Mouse (Mus musculus) layer of hippocampus, adult 9-10 months (tissue): Measurements from ENCODE around the gene Vkorc1l1.
"Not testable (repeated sequence)": the region's sequence is repeated elsewhere in the genome, so short reads cannot be mapped to it uniquely, and the experiment has no call there.

ENCODE experiments used
- DNase-seq: peaks from one replicate; pipeline ENCODE4 v3.0.0; 2022; ENCODE audit warnings: low spot score

Gene Vkorc1l1

DNA sequence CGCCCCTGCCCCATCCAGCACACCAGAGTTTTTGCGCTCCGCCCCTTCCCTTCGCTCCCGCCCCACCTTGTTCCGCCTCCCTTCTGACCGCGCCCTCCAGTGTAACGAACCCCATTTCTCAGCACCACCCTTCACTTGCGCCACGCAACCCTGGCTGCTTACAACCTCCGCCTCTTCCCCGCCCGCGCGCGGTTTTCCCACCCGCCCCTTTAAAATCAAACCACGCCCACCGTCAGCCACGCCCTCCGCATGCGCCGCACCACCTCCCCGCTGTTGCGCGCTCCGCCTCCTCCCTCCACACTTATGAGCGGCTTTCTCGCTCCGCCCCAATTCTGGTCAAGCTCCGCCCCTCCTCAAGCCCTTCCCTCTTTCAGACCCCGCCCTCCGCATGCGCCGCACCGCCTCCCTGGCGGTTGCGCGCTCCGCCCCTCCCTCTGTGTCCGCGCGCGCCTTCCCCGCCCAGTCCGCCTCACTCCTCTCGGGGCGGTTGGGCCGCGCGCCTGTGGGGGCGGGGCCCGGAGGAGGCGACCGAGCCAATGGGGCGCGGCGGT, at the start of gene Vkorc1l1:
Gene Vkorc1l1 (plus strand): TSS at position 476 of the 551 bp plus-strand sequence.
- DNase-seq: peak; percentile 90

DNA sequence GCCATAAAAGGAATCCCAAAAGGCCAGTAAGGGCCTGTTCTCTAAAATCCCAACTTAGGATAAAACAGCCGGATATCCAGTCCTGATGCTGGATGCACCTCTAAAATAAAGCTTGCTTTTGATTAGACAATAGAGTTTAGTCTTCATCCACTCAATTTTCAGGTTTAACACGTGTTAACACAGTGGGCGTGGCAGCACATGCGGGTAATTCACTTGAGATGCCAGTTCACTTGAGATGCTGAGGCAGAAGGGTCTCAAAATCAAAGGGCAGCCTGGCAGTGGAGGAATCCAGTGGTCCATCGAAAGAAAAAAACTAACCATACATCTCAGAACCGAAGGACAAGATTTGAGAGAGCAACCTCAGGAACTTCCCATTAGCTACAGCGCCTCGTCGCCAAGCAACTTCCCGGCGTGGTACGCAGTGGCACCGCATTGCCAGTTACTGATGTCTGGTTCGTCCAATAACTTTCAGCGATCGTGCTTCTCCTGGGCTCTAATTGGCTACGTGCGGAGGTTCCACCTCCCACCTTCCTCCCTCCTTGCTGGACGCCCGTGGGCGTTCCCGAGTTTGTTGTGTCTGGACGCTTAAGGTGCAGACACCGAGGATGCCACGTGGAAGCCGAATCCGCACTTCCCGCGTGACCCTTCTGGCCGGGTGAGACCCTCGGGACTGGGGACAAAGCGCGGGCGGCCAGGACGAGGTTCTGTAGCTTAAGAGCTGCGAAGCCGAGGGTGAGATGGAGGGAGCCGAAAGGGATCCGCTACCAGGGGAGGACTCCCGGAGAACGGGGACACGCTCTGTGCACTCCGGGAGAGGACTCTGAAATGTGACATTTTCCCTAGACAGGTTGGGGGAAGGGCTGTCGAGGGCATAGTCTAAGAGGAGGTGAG, 46.3 kb upstream of the Vkorc1l1 start, which contains the start of gene Zbed5:
Gene Zbed5 (plus strand): TSS at position 526 of the 891 bp plus-strand sequence.
- DNase-seq: peak; percentile 87

DNA sequence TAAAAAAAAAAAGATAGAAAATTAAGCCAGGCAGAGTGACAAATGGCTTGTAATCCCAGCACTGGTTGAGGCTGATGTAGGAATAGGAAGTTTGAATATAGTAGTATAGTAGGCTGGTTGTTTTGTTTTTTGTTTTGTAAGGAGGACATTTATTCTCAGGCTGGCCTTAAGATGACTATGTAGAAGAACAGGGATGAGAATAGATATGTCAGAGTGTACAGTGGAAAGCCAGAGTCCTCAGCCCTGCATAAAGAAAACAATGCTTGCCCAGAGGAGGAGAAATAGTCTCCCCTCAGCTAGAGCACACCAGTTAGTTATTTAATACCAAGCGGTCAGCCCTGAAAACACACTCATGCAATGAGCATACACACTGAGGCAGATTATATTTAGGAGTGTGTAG, 43.3 kb upstream of the Vkorc1l1 start, which contains the start of gene Phkg1:
Gene Phkg1 (minus strand): TSS at position 101 of the 400 bp plus-strand sequence.
- no peak for DNase-seq

GRCm38 (mm10) chr5:129907775-129908174, 34.0 kb upstream of the Vkorc1l1 start:
- DNase-seq: no peak

DNA sequence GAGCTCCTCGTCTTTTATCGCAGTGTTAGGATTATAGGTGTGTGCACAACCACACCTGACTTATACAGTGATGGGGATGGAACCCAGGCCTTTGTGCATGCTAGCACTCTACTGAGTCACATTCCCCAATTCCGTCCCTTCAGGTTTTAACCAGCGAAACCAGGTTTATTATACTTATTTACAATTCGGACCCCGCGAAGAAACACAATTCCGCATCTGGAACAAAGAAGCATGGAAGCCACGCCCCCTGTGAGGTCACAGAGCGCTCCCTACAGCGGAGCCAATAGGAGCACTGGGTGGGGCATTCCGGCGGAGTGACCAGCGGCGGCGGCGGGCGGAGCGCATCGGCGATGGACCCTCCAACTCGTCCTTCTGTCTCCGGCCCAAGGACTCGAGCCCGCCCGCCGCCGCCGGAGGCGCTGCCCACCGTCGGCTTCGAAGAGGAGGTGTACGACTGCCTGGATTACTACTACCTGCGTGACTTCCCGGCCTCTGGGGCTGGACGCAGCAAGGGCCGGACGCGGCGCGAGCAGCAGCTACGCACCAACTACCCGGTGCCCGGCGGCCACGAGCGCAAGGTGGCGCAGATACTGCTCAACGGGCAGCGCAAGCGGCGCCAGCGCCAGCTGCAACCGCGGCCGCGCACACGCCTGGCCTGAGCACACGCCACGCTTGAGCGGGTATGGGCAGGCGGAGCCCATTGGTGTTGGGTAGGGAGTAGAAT, 33.4 kb upstream of the Vkorc1l1 start, which contains the start of gene Nupr1l:
Gene Nupr1l (plus strand): TSS at position 299 of the 724 bp plus-strand sequence.
- peak; percentile 64 for DNase-seq

DNA sequence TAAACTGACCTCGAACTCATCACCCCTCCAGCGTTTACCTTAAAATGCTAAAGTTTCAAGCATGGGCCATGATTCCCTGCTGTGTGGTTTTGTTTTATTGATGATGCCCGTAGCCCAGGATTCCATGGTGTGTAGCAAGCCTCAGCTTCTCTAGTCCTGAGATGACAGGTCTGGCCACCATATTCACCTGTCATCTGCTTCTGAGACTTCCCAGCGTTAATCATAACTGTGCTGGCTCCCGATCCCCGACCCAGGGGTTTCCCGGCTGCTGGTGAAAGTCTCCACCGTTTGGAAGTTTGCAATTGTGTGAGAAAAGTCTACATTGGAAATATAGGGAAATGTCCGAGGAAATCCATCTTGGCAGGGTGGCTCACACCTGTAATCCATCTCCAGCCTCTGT, 32.6 kb upstream of the Vkorc1l1 start:
- no peak for DNase-seq

GRCm38 (mm10) chr5:129909591-129909990, 32.2 kb upstream of the Vkorc1l1 start:
- DNase-seq: no peak

DNA sequence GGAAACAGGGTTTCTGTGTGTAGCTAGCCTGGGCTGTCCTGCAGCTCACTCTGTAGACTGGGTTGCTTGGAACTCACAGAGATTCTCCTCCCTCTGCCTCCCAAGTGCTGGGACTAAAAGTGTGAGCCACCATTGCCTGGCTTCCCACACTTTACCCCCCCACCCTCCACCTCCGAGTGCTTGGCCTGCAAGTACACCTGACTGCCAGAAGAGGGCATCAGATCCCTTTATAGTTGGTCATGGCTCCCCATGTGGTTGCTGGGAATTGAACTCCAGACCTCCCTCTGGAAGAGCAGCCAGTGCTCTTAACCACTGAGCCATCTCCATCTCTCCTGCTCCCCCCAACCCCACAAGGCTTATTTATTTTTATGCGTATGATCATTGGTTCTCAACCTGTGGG, 27.7 kb upstream of the Vkorc1l1 start:
- no peak for DNase-seq

GRCm38 (mm10) chr5:129915491-129915890, 26.3 kb upstream of the Vkorc1l1 start:
- not testable (repeated sequence) for DNase-seq

- no peak for DNase-seq
Measured at GRCm38 (mm10) chr5:129918065-129918651, 23.6 kb upstream of the Vkorc1l1 start.

GRCm38 (mm10) chr5:129918752-129919151, 23.0 kb upstream of the Vkorc1l1 start:
- no peak for DNase-seq

DNA sequence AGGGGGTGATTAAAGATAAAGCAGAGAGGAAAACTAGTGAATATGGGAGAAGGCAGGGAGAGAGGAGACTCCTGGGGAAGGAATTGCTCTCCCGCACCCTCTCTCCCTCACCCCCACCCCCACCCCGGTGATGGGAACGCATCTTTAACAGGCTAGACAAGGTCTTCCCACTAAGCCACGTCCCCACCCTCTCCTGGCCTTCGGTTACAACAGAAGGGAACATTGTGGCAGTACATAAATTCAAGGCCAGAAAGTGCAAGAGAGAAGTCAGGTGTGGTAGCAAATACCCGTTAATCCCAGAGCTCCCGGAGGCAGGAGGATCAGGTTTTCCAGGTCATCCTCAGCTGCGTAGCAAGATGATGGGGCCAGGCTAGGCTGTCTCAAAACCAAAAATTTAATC, 22.4 kb upstream of the Vkorc1l1 start:
- no peak for DNase-seq

DNA sequence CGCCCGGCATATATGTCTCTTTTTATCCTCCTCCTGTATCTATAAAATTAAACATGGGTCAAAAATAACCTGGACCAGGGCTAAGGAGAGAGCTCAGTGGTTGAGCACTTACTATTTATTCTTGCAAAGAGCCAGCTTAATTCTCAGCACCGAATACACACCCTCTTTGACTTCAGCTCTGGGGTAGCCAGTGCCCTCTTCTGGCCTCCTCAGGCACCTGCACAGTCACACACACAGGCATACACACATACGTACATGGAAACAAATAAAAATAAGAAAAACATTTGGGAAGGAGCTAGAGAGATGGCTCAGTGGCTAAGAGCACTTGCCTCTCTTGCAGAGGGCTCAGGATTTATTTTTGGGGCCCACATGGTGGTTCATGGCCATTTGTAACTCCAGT, 19.8 kb upstream of the Vkorc1l1 start:
- no peak for DNase-seq

GRCm38 (mm10) chr5:129924820-129925452, 16.8 kb upstream of the Vkorc1l1 start:
- no peak for DNase-seq

DNA sequence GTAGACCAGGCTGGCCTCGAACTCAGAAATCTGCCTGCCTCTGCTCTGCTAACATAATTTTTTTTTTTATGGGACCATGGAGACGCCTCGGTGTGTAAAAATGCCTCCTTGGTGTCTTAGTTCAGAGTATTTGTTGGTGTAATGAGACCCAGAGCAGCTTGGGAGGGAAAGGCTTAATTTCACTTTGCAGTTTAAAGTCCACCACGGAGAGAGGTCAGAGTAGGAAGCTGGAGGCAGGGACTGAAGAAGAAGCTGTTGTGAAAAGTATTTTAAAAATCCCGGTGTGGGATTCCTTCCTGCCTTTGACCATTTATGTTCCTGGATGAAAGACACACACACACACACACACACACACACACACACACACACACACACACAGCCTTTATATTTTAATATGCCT, 15.8 kb upstream of the Vkorc1l1 start:
- DNase-seq: no peak

GRCm38 (mm10) chr5:129929924-129930855, 11.6 kb upstream of the Vkorc1l1 start:
- no peak for DNase-seq

DNA sequence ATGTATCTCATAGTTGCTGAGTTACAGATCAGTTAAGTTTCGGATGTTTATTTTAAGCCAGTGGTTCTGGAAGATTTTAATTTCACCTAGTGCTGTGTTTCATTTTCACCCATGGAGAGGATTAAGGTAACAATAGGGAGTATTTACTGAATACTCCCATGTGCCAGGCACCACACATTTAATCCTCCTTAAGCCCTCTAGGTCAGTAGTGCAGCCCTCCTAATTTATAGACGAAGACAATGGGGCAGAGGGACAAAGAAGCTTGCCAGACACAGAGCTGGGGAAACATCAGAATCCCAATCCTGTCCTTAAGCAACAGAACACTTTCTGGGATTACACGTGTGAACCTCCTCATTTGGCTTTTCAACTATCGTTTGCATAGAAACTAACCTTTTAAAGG, 4.8 kb upstream of the Vkorc1l1 start:
- no peak for DNase-seq

DNA sequence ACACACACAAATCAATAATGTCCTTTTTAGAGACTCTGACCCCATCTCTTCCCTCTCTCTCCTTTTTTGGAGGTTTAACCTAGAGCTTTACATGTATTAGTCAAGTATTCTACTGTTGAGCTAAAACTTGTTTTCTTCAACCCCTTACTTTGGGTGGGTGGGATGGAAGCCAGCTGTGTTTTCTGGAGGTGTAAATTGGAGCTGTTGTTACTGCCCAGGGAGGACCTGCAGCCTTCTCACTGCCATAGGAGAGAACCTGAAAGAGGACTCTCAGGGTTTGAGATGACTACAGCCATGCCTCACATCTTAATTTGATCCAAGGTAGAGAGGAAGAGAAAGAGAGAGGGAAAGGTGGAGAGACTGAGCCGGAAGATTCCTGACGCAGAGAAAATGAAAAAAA, 1.5 kb upstream of the Vkorc1l1 start:
- no peak for DNase-seq

DNA sequence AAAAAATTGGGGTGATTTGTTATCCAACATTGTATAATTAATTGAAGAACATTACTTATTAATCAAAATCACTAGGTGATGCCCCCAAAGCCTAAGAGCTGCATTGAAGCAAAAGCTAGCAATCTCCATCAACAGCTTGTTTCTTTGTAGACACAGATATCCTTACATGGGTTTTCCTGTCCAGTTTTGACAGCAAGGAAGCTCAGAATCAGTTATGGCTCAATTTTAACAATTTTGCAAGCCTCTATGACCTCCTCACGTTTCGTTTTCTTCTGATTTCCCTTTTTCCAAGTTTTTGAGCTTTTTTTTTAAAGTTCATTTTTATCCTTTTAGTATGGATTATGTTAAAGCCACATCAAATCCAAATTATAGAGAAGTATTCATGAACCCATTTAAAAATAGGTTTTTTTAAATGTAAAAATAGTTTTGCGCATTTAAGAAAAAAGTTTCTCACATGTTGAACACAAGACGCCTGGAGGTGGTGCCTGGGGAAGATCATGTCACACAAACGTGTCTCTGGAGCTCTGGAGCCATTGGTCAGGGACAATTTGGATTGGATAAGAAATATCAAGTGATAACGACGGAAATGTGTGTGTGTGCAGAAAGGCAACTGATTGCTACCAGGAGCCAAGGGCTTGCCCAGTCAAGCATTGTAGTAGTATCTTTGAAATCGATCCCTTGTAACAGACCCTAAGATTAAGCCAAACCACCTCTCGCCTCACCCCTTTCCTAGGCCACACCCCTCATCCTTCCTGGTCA, 855 bp upstream of the Vkorc1l1 start:
- no peak for DNase-seq
